Mouse (Mus musculus) ES-E14 (cell line): ENCODE measurements around the gene Samd14. TPM values are rescaled to one million over a fixed set of nuclear protein-coding genes. Genes with fewer than 3 reads are reported as not detected.

ENCODE experiments used
- DNase-seq: peaks from one replicate; pipeline ENCODE4 v3.0.0-alpha.2; 2013; ENCODE audit warnings: low read depth, low spot score
- H3K27ac ChIP-seq: 2 replicates; pipeline ENCODE4 v1.5.1; 2012; ENCODE audit warnings: low read depth, mild to moderate bottlenecking, low read length, moderate library complexity, mixed read lengths; ENCODE audit not compliant: poor library complexity, insufficient read depth, severe bottlenecking
- H3K36me3 ChIP-seq: 2 replicates; pipeline ENCODE4 v1.6.1; 2012; ENCODE audit warnings: mild to moderate bottlenecking, low read length, moderate library complexity, mixed read lengths; ENCODE audit not compliant: control insufficient read depth, poor library complexity, insufficient read depth, severe bottlenecking
- H3K4me1 ChIP-seq, 2 experiments: fragments of 150-350 bp in 1 of 2; sonication (generic) in 1 of 2; 2 replicates each; pipeline ENCODE4 v1.6.1; 2012; ENCODE audit warnings: low read length in 2 of 2, mild to moderate bottlenecking in 1 of 2, mixed read lengths in 1 of 2; ENCODE audit not compliant: control insufficient read depth in 2 of 2, insufficient read depth in 2 of 2, poor library complexity in 1 of 2
- H3K4me3 ChIP-seq, 2 experiments: fragments of 150-350 bp in 1 of 2; sonication (generic) in 1 of 2; 2 replicates each; pipeline ENCODE4 v1.5.1; 2012; ENCODE audit warnings: low read length in 2 of 2, low read depth in 1 of 2, mild to moderate bottlenecking in 1 of 2, mixed read lengths in 1 of 2; ENCODE audit not compliant: insufficient read depth in 1 of 2, poor library complexity in 1 of 2, severe bottlenecking in 1 of 2
- H3K9ac ChIP-seq: 2 replicates; pipeline ENCODE4 v1.6.1; 2012; ENCODE audit warnings: low read depth, mild to moderate bottlenecking, low read length, mixed read lengths; ENCODE audit not compliant: poor library complexity, insufficient read depth, severe bottlenecking
- H3K9me3 ChIP-seq: fragments of 150-350 bp; sonication (generic); 2 replicates; pipeline ENCODE4 v1.6.1; 2012; ENCODE audit warnings: low read depth, mild to moderate bottlenecking, low read length; ENCODE audit not compliant: control insufficient read depth, insufficient read depth
- CHD2 ChIP-seq: IDR thresholded peaks from 2 replicates; pipeline ENCODE4 v1.6.1; 2014; ENCODE audit warnings: mild to moderate bottlenecking, low read depth, low read length, inconsistent platforms
- HCFC1 ChIP-seq: IDR thresholded peaks from 2 replicates; pipeline ENCODE4 v1.6.1; 2012; ENCODE audit warnings: low read length, inconsistent platforms, borderline replicate concordance; ENCODE audit not compliant: insufficient read depth
- MAFK ChIP-seq: IDR thresholded peaks from 2 replicates; pipeline ENCODE4 v1.6.1; 2014; ENCODE audit warnings: mild to moderate bottlenecking, low read depth, low read length, inconsistent platforms; ENCODE audit not compliant: insufficient read depth
- ZC3H11A ChIP-seq: IDR thresholded peaks from 2 replicates; pipeline ENCODE4 v1.6.1; 2012; ENCODE audit warnings: low read depth, mild to moderate bottlenecking, inconsistent platforms, low read length, borderline replicate concordance
- ZNF384 ChIP-seq: IDR thresholded peaks from 2 replicates; pipeline ENCODE4 v1.6.1; 2012; ENCODE audit warnings: low read depth, low read length, inconsistent platforms
- in situ Hi-C, 2 experiments: fragments of 600-800 bp; cut with MboI; formaldehyde crosslinking; loops; one replicate each; pipeline ENCODE4 v1.15.1; 2025; ENCODE audit warnings: low sequenced_read_pairs in 2 of 2, inconsistent platforms in 1 of 2; ENCODE audit not compliant: unreplicated experiment in 2 of 2
- total RNA-seq: library from RNA; depleted of rRNA; stranded (reverse); fragments of 300-350 nt; gene quantifications from 2 replicates; pipeline ENCODE4 v1.2.3, GENCODE M21; 2012

Samd14 gene
- total RNA-seq, 1 experiment, result 0.89 TPM

DNA sequence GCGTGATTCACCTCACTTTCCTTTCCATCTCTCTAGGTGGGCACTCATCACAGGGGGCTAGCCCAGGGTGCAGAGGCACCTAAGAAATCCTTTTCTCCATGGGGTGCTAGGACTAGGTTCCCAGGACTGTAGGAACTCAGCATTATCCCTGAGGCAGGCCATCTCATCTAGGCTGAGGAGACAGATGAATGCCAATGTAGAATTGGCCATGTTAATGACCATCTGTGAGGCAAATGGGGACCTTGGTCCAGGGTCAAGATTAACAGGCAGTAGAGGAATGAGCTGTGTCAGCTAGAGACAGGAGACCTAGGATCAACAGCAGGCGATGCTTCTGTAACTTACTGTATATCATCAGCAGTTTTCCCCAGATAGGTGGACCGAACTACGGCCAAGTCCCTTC, 30.1 kb downstream of the Samd14 start:
- no peaks in the 10 kb centered on the region for H3K9me3 ChIP-seq
- H3K4me1 ChIP-seq, result peaks cover 6 to 12% of the 10 kb centered on the region in 2 experiments
- DNase-seq, result no peak
- in situ Hi-C loops, result no loop called here
- no peak overlapping the region for H3K27ac ChIP-seq
- H3K36me3 ChIP-seq, result peaks cover 3% of the 10 kb centered on the region; the same call in 1 of the 2 replicates
- H3K4me3 ChIP-seq, result no peak overlapping the region
- TF ChIP-seq ZC3H11A, result no peak
- no peak for TF ChIP-seq CHD2
- no peak for TF ChIP-seq HCFC1
- H3K9ac ChIP-seq, result no peak overlapping the region

DNA sequence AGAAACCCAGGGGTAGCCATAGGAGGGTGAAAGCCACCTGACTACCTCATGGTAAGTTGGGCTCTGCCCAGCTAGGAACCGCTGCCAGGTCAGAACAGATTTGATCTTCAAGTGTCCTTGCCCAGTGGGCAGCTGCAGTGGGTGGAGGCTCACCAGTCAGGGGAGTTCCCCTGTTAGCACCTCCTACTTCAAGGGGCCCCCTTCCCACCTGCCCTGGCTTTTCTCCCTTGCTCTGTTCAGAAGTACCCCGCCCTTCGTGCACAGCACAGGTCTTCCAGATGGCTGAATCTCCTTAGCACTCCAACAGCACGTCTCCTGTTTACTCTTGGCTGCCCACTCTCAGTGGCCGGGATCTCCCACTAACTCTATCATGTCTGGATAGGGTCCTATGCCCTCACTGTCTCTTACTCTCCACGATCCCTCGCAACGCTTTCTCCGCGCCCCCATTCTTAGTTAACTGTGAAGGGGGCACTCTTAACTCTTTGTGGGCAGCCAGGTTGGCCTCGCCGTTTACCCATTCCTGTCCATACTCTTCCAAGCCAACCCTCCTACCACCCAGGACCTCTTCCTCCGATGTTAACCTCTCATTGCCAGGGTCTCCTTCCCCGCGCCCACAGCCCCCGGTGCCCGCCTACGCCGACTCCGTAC, 30.9 kb downstream of the Samd14 start:
- H3K9ac ChIP-seq, result peak overlapping the region; percentile 56
- H3K9me3 ChIP-seq, result no peaks in the 10 kb centered on the region
- peaks cover 6 to 12% of the 10 kb centered on the region in 2 experiments for H3K4me1 ChIP-seq
- peaks cover 3% of the 10 kb centered on the region; the same call in 1 of the 2 replicates for H3K36me3 ChIP-seq
- in situ Hi-C loops, result no loop called here
- DNase-seq, result no peak
- peak overlapping the region; percentile 78 to 90 for H3K4me3 ChIP-seq
- no peak for TF ChIP-seq CHD2
- TF ChIP-seq ZNF384, result no peak
- no peak for TF ChIP-seq MAFK
- TF ChIP-seq ZC3H11A, result no peak
- TF ChIP-seq HCFC1, result no peak
- H3K27ac ChIP-seq, result no peak overlapping the region

- no peak within 1 kb of the TSS for H3K27ac ChIP-seq
- DNase-seq, result peak; percentile 93
- in situ Hi-C loops, result no loop called here
- H3K4me1 ChIP-seq, result peaks cover 6 to 12% of the 10 kb centered on the region in 2 experiments
- peak within 1 kb of the TSS; percentile 56 for H3K9ac ChIP-seq
- TF ChIP-seq MAFK (no peak), CHD2 (peak; percentile 89), HCFC1 (no peak), ZNF384 (no peak)
- H3K9me3 ChIP-seq, result no peaks in the 10 kb centered on the region
- H3K36me3 ChIP-seq, result peaks cover 3% of the 10 kb centered on the region; the same call in 1 of the 2 replicates
- H3K4me3 ChIP-seq, result peak within 1 kb of the TSS; percentile 78 to 90
Observed at GRCm38 (mm10) chr11:95041139-95041609, 31.5 kb downstream of the Samd14 start, which contains the start of gene Pdk2. TSS of gene Pdk2 (minus strand) at chr11:95041354.

GRCm38 (mm10) chr11:95042096-95042495, 32.4 kb downstream of the Samd14 start:
- DNase-seq, result peak; percentile 89
- H3K4me1 ChIP-seq, result peaks cover 6 to 15% of the 10 kb centered on the region in 2 experiments
- H3K36me3 ChIP-seq, result peaks cover 3% of the 10 kb centered on the region; the same call in 1 of the 2 replicates
- no peaks in the 10 kb centered on the region for H3K9me3 ChIP-seq
- peak overlapping the region; percentile 22 to 64; a peak in 3 of 4 replicates for H3K4me3 ChIP-seq
- TF ChIP-seq ZC3H11A, result no peak
- TF ChIP-seq ZNF384, result no peak
- no peak for TF ChIP-seq MAFK
- no peak for TF ChIP-seq CHD2
- TF ChIP-seq HCFC1, result no peak
- in situ Hi-C loops, result no loop called here
- H3K27ac ChIP-seq, result no peak overlapping the region
- no peak overlapping the region for H3K9ac ChIP-seq

- Histone ChIP-seq H3K4me1 (peaks cover 6 to 15% of the 10 kb centered on the region in 2 experiments), H3K36me3 (peaks cover 3% of the 10 kb centered on the region; the same call in 1 of the 2 replicates), H3K9me3 (no peaks in the 10 kb centered on the region), H3K9ac (no peak overlapping the region), H3K27ac (no peak overlapping the region), H3K4me3 (no peak overlapping the region)
- in situ Hi-C loops, result no loop called here
- no peak for DNase-seq
- TF ChIP-seq ZNF384, result no peak
- TF ChIP-seq MAFK, result no peak
- TF ChIP-seq ZC3H11A, result no peak
- TF ChIP-seq CHD2, result no peak
- no peak for TF ChIP-seq HCFC1
Observed at GRCm38 (mm10) chr11:95043060-95043459, 33.4 kb downstream of the Samd14 start.
